Mouse (Mus musculus): ENCODE measurements around the gene Olfr772. TPM values are rescaled to one million over a fixed set of nuclear protein-coding genes. Genes with fewer than 3 reads are reported as not detected.

The Olfr772 gene
- polyA plus RNA-seq (2017; shearing (Covaris generic)), result not detected

GRCm38 (mm10) chr10:129177821-129178220 is at the start of gene Olfr772:
Gene Olfr772 (minus strand): TSS chr10:129177921.

GRCm38 (mm10) chr10:129187319-129187718 is 9.6 kb upstream of the Olfr772 start, which contains the start of gene Olfr773:
Gene Olfr773 (minus strand): TSS chr10:129187419.

GRCm38 (mm10) chr10:129164651-129165050 is 13.1 kb downstream of the Olfr772 start, which contains the start of gene Olfr771:
Gene Olfr771 (minus strand): TSS chr10:129164751.

GRCm38 (mm10) chr10:129138898-129139297 is 38.8 kb downstream of the Olfr772 start, which contains the start of gene Olfr770:
Gene Olfr770 (minus strand): TSS chr10:129138998.

Other genes with a start within 250 kb of the Olfr772 start
- gene Itga7, start 244.1 kb downstream of the Olfr772 start, polyA plus RNA-seq (2017; shearing (Covaris generic)), result 45.8 TPM
- not detected for gene Mettl7b, start 216.9 kb downstream of the Olfr772 start, polyA plus RNA-seq (2017; shearing (Covaris generic))
- 0.20 TPM for gene Olfr9, start 188.5 kb downstream of the Olfr772 start, polyA plus RNA-seq (2017; shearing (Covaris generic))
- not detected for gene Olfr763, start 167.1 kb downstream of the Olfr772 start, polyA plus RNA-seq (2017; shearing (Covaris generic))
- gene Olfr764-ps1, start 138.0 kb downstream of the Olfr772 start, polyA plus RNA-seq (2017; shearing (Covaris generic)), result not detected
- not detected for gene Olfr765, start 127.9 kb downstream of the Olfr772 start, polyA plus RNA-seq (2017; shearing (Covaris generic))
- not detected for gene Olfr766-ps1, start 108.9 kb downstream of the Olfr772 start, polyA plus RNA-seq (2017; shearing (Covaris generic))
- not detected for gene Olfr767, start 95.0 kb downstream of the Olfr772 start, polyA plus RNA-seq (2017; shearing (Covaris generic))
- gene Olfr768, start 78.5 kb downstream of the Olfr772 start, polyA plus RNA-seq (2017; shearing (Covaris generic)), result not detected
- not detected for gene Olfr769, start 60.1 kb downstream of the Olfr772 start, polyA plus RNA-seq (2017; shearing (Covaris generic))
- not detected for gene Olfr770, start 38.9 kb downstream of the Olfr772 start, polyA plus RNA-seq (2017; shearing (Covaris generic))
- gene Olfr771, start 13.2 kb downstream of the Olfr772 start, polyA plus RNA-seq (2017; shearing (Covaris generic)), result not detected
- gene Olfr773, start 9.5 kb upstream of the Olfr772 start, polyA plus RNA-seq (2017; shearing (Covaris generic)), result not detected
- gene Olfr774, start 58.3 kb upstream of the Olfr772 start, polyA plus RNA-seq (2017; shearing (Covaris generic)), result not detected
- not detected for gene Olfr775, start 70.5 kb upstream of the Olfr772 start, polyA plus RNA-seq (2017; shearing (Covaris generic))
- not detected for gene Olfr776, start 81.2 kb upstream of the Olfr772 start, polyA plus RNA-seq (2017; shearing (Covaris generic))
- gene Olfr777, start 93.6 kb upstream of the Olfr772 start, polyA plus RNA-seq (2017; shearing (Covaris generic)), result not detected
- gene Olfr780, start 140.2 kb upstream of the Olfr772 start, polyA plus RNA-seq (2017; shearing (Covaris generic)), result not detected
- gene Olfr781, start 150.9 kb upstream of the Olfr772 start, polyA plus RNA-seq (2017; shearing (Covaris generic)), result not detected
- gene Olfr782, start 170.9 kb upstream of the Olfr772 start, polyA plus RNA-seq (2017; shearing (Covaris generic)), result not detected
- not detected for gene Olfr784, start 206.2 kb upstream of the Olfr772 start, polyA plus RNA-seq (2017; shearing (Covaris generic))
- not detected for gene Olfr785, start 227.5 kb upstream of the Olfr772 start, polyA plus RNA-seq (2017; shearing (Covaris generic))
- gene Olfr786, start 249.4 kb upstream of the Olfr772 start, polyA plus RNA-seq (2017; shearing (Covaris generic)), result not detected

All from effector memory CD4-positive, alpha-beta T cell, adult 5 months (primary cell).